Mouse (Mus musculus) adrenal gland, adult 2 months (tissue): Measurements from ENCODE around the gene Ing3. TPM values are rescaled to one million over a fixed set of nuclear protein-coding genes. Genes with fewer than 3 reads are reported as not detected.
A peak's percentile ranks its signal among the peaks of the same experiment; 100 is the strongest.

Experiments used
- DNase-seq: peaks from one replicate; pipeline ENCODE4 v3.0.0; 2021
- long read RNA-seq: library from polyadenylated mRNA; stranded (forward); transcript quantifications from one replicate; pipeline ENCODE4 v2.0.0, GENCODE M21; 2021
- polyA plus RNA-seq: library from polyadenylated mRNA; depleted of rRNA; stranded (reverse); fragments of >200 nt; gene quantifications from 2 replicates; pipeline ENCODE4 v1.2.3, GENCODE M21; 2012; rRNA removed
- total RNA-seq, 2 experiments: library from RNA; stranded (reverse); gene quantifications; 2 replicates each; pipeline ENCODE4 v1.2.3; 2021

Gene Ing3
- total RNA-seq: 10 to 100 TPM; 22.3 to 25.9 TPM
- polyA plus RNA-seq: 2.7 and 3.5 TPM in 2 replicates
- long read RNA-seq, transcript Ing3-201 (12 exons, 3,800 nt): major isoform, 6 of 13 reads
- long read RNA-seq, partial matches to known transcripts: 6 of 13 reads
- long read RNA-seq, other reads (novel, unspliced or antisense): 0 of 13 reads

- peak; percentile 98 for DNase-seq
Measured at GRCm38 (mm10) chr6:21949226-21949731, at the start of gene Ing3. Gene Ing3, plus strand, starts transcription at chr6:21949571.

GRCm38 (mm10) chr6:21909720-21910119 is 39.7 kb upstream of the Ing3 start:
- DNase-seq: no peak

GRCm38 (mm10) chr6:21910804-21911203 is 38.6 kb upstream of the Ing3 start:
- no peak for DNase-seq

GRCm38 (mm10) chr6:21916591-21916990 is 32.8 kb upstream of the Ing3 start:
- DNase-seq: no peak

- no peak for DNase-seq
Measured at GRCm38 (mm10) chr6:21924150-21924549, 25.2 kb upstream of the Ing3 start.

- DNase-seq: no peak
Measured at GRCm38 (mm10) chr6:21937981-21938635, 11.3 kb upstream of the Ing3 start.

- peak; percentile 98 for DNase-seq
Measured at GRCm38 (mm10) chr6:21949771-21950448, 539 bp downstream of the Ing3 start.

- DNase-seq: no peak
Measured at GRCm38 (mm10) chr6:21950676-21951075, 1.3 kb downstream of the Ing3 start.

GRCm38 (mm10) chr6:21955468-21955867 is 6.1 kb downstream of the Ing3 start:
- no peak for DNase-seq

- DNase-seq: no peak
Measured at GRCm38 (mm10) chr6:21958922-21959321, 9.6 kb downstream of the Ing3 start.

GRCm38 (mm10) chr6:21959909-21960308 is 10.5 kb downstream of the Ing3 start:
- no peak for DNase-seq

- no peak for DNase-seq
Measured at GRCm38 (mm10) chr6:21977532-21977931, 28.2 kb downstream of the Ing3 start.

- DNase-seq: no peak
Measured at GRCm38 (mm10) chr6:21981114-21981513, 31.7 kb downstream of the Ing3 start.

GRCm38 (mm10) chr6:21984990-21985731 is 35.8 kb downstream of the Ing3 start:
- DNase-seq: peak; percentile 76

GRCm38 (mm10) chr6:21985732-21986540 is 36.6 kb downstream of the Ing3 start, which contains the start of gene Cped1:
Gene Cped1, plus strand, starts transcription at chr6:21985916.
- DNase-seq: peak; percentile 90

GRCm38 (mm10) chr6:21986660-21987331 is 37.4 kb downstream of the Ing3 start:
- peak; percentile 71 for DNase-seq

GRCm38 (mm10) chr6:21987554-21987953 is 38.2 kb downstream of the Ing3 start:
- no peak for DNase-seq

GRCm38 (mm10) chr6:21988296-21988695 is 38.9 kb downstream of the Ing3 start:
- DNase-seq: no peak

GRCm38 (mm10) chr6:21989081-21989480 is 39.7 kb downstream of the Ing3 start:
- no peak for DNase-seq

GRCm38 (mm10) chr6:21990181-21991135 is 41.1 kb downstream of the Ing3 start:
- no peak for DNase-seq
